Mouse (Mus musculus) heart, embryonic 10.5 days (tissue): ENCODE measurements at regions not wholly inside any gene's neighbourhood (a gene's known extent, or its start where the extent isn't known, plus 50 kb on each side); places are given as distances from the start of the nearest gene placed in this dataset.
A peak's percentile ranks its signal among the peaks of the same experiment; 100 is the strongest.

ENCODE experiments used
- DNase-seq: peaks from one replicate; pipeline ENCODE4 v3.0.0-alpha.2; 2017; ENCODE audit warnings: low spot score
- H3K27ac ChIP-seq: fragments of 300-500 bp; sonication (generic); 2 replicates; pipeline ENCODE4 v1.5.1; 2016; ENCODE audit warnings: mild to moderate bottlenecking
- H3K27me3 ChIP-seq: fragments of 300-500 bp; sonication (generic); 2 replicates; pipeline ENCODE4 v1.6.1; 2016; ENCODE audit warnings: mild to moderate bottlenecking; ENCODE audit not compliant: poor library complexity, insufficient read depth, severe bottlenecking
- H3K36me3 ChIP-seq: fragments of 300-500 bp; sonication (generic); 2 replicates; pipeline ENCODE4 v1.6.1; 2016; ENCODE audit warnings: mild to moderate bottlenecking, moderate library complexity
- H3K4me1 ChIP-seq: fragments of 300-500 bp; sonication (generic); 2 replicates; pipeline ENCODE4 v1.6.1; 2016; ENCODE audit warnings: mild to moderate bottlenecking
- H3K4me3 ChIP-seq: fragments of 300-500 bp; sonication (generic); 2 replicates; pipeline ENCODE4 v1.5.1; 2016; ENCODE audit warnings: mild to moderate bottlenecking, moderate library complexity
- H3K9me3 ChIP-seq: fragments of 300-500 bp; sonication (generic); 2 replicates; pipeline ENCODE4 v1.6.1; 2016; ENCODE audit warnings: mild to moderate bottlenecking, moderate library complexity
- WGBS: fragments of 180-500 bp; shearing (Covaris S2); methylation state at CpG from one replicate; pipeline ENCODE4 v1.1.7; 2016; 5-methylcytosine and 5-hydroxymethylcytosine counted together

GRCm38 (mm10) chr8:103238456-103238970 lies 453.1 kb upstream of the Cdh11 start:
- H3K4me3 ChIP-seq: no peak overlapping the region
- H3K36me3 ChIP-seq: no peaks in the 10 kb centered on the region
- H3K27ac ChIP-seq: no peak overlapping the region
- H3K27me3 ChIP-seq: no peaks in the 10 kb centered on the region
- DNase-seq: no peak
- H3K9me3 ChIP-seq: no peaks in the 10 kb centered on the region
- H3K4me1 ChIP-seq: 0 out of 2 replicates have a peak, but pooled peaks cover 6% of the 10 kb centered on the region

DNA sequence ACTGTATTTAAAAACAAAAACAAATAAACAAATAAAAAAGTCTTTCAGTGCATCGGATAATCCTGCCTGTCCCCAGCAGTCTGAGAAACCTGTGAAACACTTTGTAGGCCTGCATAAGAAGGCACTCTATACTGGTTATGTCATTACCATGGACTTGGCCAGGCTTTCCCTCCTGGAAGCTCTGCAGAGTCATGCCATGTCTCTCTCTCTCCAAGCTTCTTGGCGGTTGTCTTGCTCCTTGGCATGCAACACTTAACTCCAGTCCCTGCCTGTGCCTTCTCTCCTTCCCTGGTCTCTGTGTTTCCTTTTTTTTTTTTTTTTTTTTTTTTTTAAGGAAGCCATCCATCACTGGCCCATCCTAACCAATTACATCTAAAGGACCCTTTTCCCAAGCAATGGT lies 458.7 kb upstream of the Cdh11 start:
- Histone ChIP-seq H3K27ac (no peak overlapping the region), H3K4me3 (no peak overlapping the region), H3K36me3 (no peaks in the 10 kb centered on the region), H3K4me1 (peaks cover 6% of the 10 kb centered on the region; the same call in 1 of the 2 replicates), H3K27me3 (no peaks in the 10 kb centered on the region), H3K9me3 (no peaks in the 10 kb centered on the region)
- WGBS: 76% methylated on average over 2 of the region's 2 CpGs
- no peak for DNase-seq

DNA sequence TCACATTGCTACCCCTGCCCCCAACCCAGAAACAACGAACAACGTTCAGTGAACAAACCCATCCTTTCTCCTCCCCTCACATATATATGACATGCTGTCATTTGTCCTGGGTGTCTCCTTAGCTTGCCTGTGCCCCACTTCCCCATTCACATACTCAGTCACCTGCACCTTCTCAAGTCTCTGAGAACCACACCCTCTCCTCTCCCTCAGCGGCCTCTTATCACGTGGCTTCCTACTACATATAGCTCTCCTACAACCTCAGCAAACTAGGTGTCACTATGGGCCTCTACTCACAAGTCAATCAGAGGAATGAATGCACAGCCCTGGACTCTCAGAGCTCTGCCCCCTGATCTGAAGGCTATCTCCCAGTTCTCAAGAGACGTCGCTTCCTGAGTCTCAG lies 459.2 kb upstream of the Cdh11 start:
- Histone ChIP-seq H3K4me1 (peaks cover 6% of the 10 kb centered on the region; the same call in 1 of the 2 replicates), H3K27ac (peak overlapping the region; percentile 5; the same call in 1 of the 2 replicates), H3K36me3 (no peaks in the 10 kb centered on the region), H3K4me3 (no peak overlapping the region), H3K9me3 (no peaks in the 10 kb centered on the region), H3K27me3 (no peaks in the 10 kb centered on the region)
- 53% methylated on average over 6 of the region's 6 CpGs for WGBS
- no peak for DNase-seq

DNA sequence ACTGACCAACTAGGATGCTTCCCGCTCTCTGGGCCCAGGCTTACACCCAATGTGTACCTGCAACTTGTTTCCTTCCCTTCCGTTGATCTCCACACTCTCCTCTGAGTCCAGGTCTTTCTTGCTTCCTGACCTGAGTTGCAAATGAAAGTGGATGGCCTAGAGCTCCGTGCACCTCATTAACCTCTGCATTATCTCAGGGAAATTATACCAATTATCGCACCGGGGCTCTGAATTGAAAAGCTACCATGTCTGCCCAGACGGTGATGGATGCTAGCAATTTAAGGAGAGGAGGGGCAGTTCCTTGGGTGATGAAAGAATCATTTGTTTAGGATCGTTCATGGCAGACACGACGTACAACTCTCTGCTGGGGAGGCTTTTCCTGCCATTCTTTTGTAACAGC lies 460.4 kb upstream of the Cdh11 start:
- Histone ChIP-seq H3K4me1 (peaks cover 6% of the 10 kb centered on the region; the same call in 1 of the 2 replicates), H3K4me3 (no peak overlapping the region), H3K27me3 (no peaks in the 10 kb centered on the region), H3K27ac (no peak overlapping the region), H3K9me3 (no peaks in the 10 kb centered on the region), H3K36me3 (no peaks in the 10 kb centered on the region)
- 53% methylated on average over 9 of the region's 9 CpGs for WGBS
- DNase-seq: no peak

- H3K4me1 ChIP-seq: no peaks in the 10 kb centered on the region
- H3K36me3 ChIP-seq: no peaks in the 10 kb centered on the region
- no peaks in the 10 kb centered on the region for H3K27me3 ChIP-seq
- no peak overlapping the region for H3K27ac ChIP-seq
- no peak overlapping the region for H3K4me3 ChIP-seq
- no peaks in the 10 kb centered on the region for H3K9me3 ChIP-seq
- no peak for DNase-seq
Observed at GRCm38 (mm10) chr8:103261236-103261635, 475.8 kb upstream of the Cdh11 start.

DNA sequence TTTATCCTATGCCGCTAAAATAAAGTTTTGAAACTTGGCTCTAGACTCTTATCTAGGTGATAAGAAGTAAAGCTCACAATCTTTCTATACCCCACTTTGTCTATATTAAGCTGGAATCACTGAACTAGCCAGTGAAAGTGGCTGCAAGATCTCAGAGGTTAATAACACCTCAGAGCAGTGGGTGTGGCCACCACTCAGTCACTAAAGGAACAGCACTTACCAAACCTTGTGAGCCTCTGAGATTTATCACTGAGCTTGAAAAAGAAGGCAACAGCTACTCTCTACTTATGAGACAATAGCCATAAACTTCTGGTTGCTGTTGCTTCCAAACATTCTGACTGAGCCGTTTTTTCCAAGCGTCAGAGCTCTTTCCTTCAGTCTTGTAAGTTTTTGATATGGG lies 484.6 kb upstream of the Cdh11 start:
- Histone ChIP-seq H3K27me3 (no peaks in the 10 kb centered on the region), H3K4me1 (peaks cover 4% of the 10 kb centered on the region; the same call in 1 of the 2 replicates), H3K36me3 (no peaks in the 10 kb centered on the region), H3K9me3 (no peaks in the 10 kb centered on the region), H3K4me3 (no peak overlapping the region), H3K27ac (no peak overlapping the region)
- no peak for DNase-seq
- WGBS: 72% methylated on average over 3 of the region's 3 CpGs

DNA sequence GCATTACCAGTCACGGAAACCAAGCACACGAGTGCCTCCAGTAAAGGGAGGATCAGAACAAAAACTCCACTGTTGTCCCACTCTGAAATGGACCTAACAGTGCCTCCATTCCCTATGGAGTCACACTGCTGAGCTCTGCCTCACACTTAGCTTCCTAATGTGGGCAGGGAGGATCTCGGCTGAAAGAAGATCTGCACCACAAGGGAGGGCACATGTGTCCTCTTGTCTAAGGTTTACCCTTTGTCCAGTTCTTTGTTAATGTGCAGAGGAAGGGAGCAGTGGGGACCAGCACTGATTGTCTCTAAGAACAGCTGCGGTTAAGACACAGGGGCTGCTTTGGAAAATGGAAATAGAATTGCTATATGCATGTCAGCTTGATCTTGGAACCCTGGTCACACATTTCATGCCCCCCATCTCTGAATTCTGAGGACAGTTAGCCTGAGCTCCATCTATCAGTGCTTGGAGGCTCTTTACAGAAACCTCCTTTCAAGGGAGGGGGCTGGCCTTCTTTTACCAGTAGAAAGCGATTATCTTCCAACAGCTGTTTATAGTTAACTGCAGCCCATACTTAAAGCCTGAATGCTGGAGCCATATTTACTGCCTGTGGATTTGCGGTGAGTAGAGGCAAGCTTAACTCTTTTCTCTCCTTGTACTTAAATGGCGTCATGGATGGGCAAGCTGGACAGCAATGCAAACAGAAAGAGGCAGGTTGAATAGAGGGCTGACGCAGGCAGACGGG lies 485.5 kb upstream of the Cdh11 start:
- no peaks in the 10 kb centered on the region for H3K27me3 ChIP-seq
- H3K36me3 ChIP-seq: no peaks in the 10 kb centered on the region
- no peak for DNase-seq
- 70% methylated on average over 9 of the region's 9 CpGs for whole genome bisulfite sequencing
- no peaks in the 10 kb centered on the region for H3K9me3 ChIP-seq
- peak overlapping the region; percentile 59; the same call in 1 of the 2 replicates for H3K27ac ChIP-seq
- peaks cover 4% of the 10 kb centered on the region; the same call in 1 of the 2 replicates for H3K4me1 ChIP-seq
- no peak overlapping the region for H3K4me3 ChIP-seq

DNA sequence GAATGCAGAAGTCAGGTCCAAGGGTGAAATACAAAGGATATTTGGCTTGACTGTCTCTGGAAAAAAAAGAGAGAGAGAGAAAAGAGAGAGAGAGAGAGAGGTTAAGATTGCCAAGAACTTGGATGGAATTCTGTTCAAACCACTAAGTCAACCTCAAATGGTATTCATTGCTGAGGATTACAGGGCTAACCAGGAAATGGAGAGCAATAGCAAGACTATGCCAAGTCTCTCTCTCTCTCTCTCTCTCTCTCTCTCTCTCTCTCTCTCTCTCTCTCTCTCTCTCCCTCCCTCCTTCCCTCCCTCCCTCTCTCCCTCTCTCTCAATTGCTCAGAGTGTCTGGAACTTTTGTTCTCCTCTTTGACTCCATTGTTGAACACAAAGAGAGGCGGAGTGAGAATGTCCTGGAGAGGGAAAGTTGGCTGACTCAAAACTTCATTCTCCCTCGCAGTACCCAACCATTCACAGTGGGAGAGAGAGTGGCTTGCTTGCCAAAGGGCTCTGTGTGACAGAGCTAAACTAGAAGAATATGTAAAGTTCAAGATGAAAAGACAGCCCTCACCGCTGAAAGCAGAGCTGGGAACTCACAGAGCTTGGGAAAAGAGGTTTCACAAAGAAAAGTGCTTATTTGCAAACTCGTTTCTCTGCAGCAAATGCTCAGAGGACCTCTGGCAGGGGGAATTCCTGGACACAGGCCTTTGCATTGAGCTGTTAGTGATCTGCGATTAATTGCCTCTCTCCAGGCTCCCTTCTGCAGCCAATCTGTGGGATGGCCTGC lies 487.1 kb upstream of the Cdh11 start:
- WGBS: 31% methylated on average over 5 of the region's 5 CpGs
- no peak overlapping the region for H3K4me3 ChIP-seq
- H3K36me3 ChIP-seq: no peaks in the 10 kb centered on the region
- no peak for DNase-seq
- H3K9me3 ChIP-seq: no peaks in the 10 kb centered on the region
- H3K27me3 ChIP-seq: no peaks in the 10 kb centered on the region
- peaks cover 4% of the 10 kb centered on the region; the same call in 1 of the 2 replicates for H3K4me1 ChIP-seq
- H3K27ac ChIP-seq: no peak overlapping the region

- H3K27ac ChIP-seq: no peak overlapping the region
- no peaks in the 10 kb centered on the region for H3K27me3 ChIP-seq
- 83% methylated on average over 2 of the region's 2 CpGs for WGBS
Observed at GRCm38 (mm10) chr8:103273476-103273875, 488.0 kb upstream of the Cdh11 start.

GRCm38 (mm10) chr8:103281801-103282200 lies 496.4 kb upstream of the Cdh11 start:
- H3K27me3 ChIP-seq: no peaks in the 10 kb centered on the region
- no peak for DNase-seq
- H3K4me1 ChIP-seq: no peaks in the 10 kb centered on the region
- H3K4me3 ChIP-seq: no peak overlapping the region
- H3K9me3 ChIP-seq: no peaks in the 10 kb centered on the region
- H3K36me3 ChIP-seq: no peaks in the 10 kb centered on the region
- 24% methylated on average over 1 of the region's 1 CpGs for WGBS
- no peak overlapping the region for H3K27ac ChIP-seq

More at GRCm38 (mm10) chr8:103273476-103273875, 488.0 kb upstream of the Cdh11 start:
- DNase-seq: no peak
- Histone ChIP-seq H3K36me3 (no peaks in the 10 kb centered on the region), H3K4me3 (no peak overlapping the region), H3K4me1 (peaks cover 4% of the 10 kb centered on the region; the same call in 1 of the 2 replicates), H3K9me3 (no peaks in the 10 kb centered on the region)

DNA sequence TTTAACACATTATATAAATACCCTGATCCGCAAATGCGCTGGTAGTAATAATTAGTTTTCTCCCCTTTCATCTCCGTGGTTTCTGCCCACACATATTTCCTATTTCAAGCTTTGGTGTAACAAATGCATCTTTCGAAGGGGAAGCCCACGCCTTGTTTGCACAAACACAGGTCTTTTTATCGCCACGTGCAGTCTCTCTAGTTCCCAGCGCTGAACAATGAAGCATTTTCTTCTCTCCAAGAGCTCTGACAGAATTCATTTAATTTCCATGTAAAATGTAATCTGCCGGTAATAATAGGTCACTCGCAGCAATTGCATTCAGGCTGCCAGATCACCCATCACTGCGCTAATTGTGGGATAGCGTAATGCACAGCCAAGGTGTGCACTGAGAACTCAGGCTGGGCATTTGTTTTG lies 503.1 kb upstream of the Cdh11 start:
- Histone ChIP-seq H3K9me3 (no peaks in the 10 kb centered on the region), H3K36me3 (no peaks in the 10 kb centered on the region), H3K4me3 (no peak overlapping the region), H3K27me3 (no peaks in the 10 kb centered on the region), H3K4me1 (no peaks in the 10 kb centered on the region), H3K27ac (no peak overlapping the region)
- WGBS: 85% methylated on average over 12 of the region's 12 CpGs
- no peak for DNase-seq

GRCm38 (mm10) chr8:103292896-103293295 lies 507.5 kb upstream of the Cdh11 start:
- Histone ChIP-seq H3K4me3 (no peak overlapping the region), H3K27me3 (no peaks in the 10 kb centered on the region), H3K4me1 (no peaks in the 10 kb centered on the region), H3K9me3 (no peaks in the 10 kb centered on the region), H3K36me3 (no peaks in the 10 kb centered on the region), H3K27ac (no peak overlapping the region)
- 69% methylated on average over 2 of the region's 2 CpGs for WGBS
- DNase-seq: no peak

DNA sequence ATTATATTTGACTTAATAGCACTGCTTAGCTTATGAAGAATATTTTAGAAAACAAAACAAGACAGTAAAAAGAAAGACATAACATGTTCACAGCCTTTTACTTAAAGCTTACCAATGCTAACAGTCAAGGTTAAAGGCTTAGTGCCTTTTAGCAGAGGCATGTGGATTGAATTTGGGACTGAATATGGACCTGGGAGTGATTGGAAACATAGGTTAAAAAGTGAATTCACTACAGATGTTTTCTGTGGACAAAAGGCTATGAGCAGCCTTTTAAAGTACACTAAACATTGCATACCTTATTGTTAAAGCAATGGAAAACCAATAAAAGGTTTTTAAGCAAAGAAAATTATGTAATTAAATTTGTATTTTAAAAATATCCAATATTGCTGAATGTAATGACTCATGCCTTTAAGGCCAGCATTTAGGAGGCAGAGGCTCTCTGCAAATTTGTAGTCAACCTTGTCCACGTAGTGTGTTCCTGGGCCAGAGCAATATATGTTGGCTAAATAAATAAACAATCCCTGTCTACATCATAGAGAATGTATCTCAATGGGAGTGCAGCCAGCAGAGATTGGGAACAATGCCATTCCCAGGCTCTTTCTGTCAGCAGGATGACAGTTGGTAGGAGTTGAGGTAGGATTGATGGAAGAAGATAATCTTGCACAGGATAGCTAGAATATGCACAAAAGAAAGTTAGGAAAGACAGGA lies 521.2 kb upstream of the Cdh11 start:
- 53% methylated on average over 1 of the region's 1 CpGs for WGBS
- Histone ChIP-seq H3K4me3 (no peak overlapping the region), H3K9me3 (no peaks in the 10 kb centered on the region), H3K27ac (no peak overlapping the region), H3K36me3 (no peaks in the 10 kb centered on the region), H3K4me1 (no peaks in the 10 kb centered on the region), H3K27me3 (no peaks in the 10 kb centered on the region)
- no peak for DNase-seq
